Mouse (Mus musculus): ENCODE data around the gene Tmem41b.
"Not testable (repeated sequence)": the region's sequence is repeated elsewhere in the genome, so short reads cannot be mapped to it uniquely, and the experiment has no call there.

The Tmem41b gene

GRCm38 (mm10) chr7:109986775-109987174, at the start of gene Tmem41b:
Gene Tmem41b (minus strand): TSS chr7:109986929.
- not testable (repeated sequence) for DNase-seq (ENCODE audit: low spot score in 2 of 2)

DNA sequence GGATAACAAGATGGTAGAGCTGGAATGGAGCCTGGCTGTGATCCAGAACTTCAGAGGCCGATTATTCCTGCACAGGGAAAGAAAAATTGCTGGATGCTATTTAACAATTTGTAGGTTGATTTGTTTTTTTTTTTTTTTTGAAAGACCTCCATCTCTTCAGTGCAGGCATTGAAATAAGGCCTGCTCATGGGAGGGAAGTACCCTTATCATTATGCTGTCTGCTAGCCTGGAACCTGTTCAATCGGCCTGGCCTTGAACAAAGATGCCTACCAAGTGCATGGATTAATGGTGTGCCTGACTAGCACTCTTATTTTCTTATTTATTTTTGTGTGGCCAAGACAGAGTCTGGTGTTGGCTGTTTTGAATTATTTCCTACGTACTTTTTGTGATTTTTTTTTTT, 43.6 kb upstream of the Tmem41b start:
- no peak for DNase-seq (ENCODE audit: low spot score in 2 of 2)

- DNase-seq (ENCODE audit: low spot score in 2 of 2) = no peak
Observed at GRCm38 (mm10) chr7:110028826-110029225, 42.1 kb upstream of the Tmem41b start.

- no peak for DNase-seq (ENCODE audit: low spot score in 2 of 2)
Observed at GRCm38 (mm10) chr7:110026594-110026993, 39.9 kb upstream of the Tmem41b start.

DNA sequence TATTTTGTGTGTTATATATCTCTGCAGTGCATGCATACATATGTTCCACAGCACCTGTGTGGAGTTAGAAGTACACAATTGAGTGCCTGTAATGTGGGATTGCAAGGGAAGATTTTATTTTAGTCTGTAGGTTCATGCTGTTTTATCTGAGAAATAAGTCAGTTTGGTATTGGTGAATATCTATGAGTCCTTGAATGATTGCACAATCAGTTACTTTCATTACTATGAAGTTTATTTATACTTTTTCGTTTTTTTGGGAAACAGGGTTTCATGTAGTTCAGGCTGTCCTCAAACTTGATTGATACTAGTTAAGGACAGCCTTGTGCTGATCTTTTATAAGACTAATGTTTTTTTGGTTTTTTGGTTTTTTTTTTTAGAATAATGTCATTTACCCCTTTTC, 36.8 kb upstream of the Tmem41b start:
- DNase-seq (ENCODE audit: low spot score in 2 of 2) = no peak

DNA sequence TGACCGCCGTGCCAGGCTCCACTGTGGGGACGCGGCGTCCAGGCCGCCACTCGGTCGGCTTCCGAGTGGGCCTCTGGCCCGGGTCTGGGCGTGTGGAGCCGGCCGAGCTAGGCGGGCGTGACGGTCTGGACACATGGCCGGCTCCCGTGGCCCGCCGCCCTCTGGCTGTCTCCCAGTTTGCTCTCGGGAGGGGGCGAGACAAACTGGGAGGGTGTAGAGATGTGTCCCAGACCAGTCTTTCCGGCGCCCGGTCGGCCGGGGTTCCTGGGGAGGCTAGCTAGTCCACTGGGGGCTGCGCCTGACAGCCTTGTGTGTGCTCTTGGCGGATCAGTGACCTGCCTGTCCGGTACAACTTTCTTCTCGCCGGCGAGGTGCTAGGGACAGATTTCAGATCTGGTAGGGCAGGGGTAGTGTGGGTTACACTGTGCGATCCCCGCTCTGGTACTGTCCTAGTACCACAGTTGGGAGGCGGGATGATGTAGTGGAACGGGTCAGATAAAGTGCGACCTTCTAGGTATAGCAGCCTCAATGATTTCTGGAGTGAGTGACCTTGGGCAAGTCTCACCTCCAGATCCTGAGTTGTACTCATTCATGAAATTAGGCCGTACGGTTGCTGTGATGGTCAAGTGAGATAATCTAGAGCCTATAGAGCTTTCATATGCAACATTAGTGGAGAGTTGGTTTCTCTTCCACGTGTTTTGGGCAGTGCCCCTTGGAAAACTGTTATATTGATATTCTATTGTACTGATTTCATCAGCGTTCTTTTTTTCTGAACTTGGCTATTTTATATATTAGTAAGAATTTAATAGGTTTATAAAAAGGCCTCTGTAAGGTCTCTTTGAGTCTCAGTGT, 32.1 kb upstream of the Tmem41b start:
- DNase-seq (ENCODE audit: low spot score in 2 of 2) = peak; percentile 45 to 58

DNA sequence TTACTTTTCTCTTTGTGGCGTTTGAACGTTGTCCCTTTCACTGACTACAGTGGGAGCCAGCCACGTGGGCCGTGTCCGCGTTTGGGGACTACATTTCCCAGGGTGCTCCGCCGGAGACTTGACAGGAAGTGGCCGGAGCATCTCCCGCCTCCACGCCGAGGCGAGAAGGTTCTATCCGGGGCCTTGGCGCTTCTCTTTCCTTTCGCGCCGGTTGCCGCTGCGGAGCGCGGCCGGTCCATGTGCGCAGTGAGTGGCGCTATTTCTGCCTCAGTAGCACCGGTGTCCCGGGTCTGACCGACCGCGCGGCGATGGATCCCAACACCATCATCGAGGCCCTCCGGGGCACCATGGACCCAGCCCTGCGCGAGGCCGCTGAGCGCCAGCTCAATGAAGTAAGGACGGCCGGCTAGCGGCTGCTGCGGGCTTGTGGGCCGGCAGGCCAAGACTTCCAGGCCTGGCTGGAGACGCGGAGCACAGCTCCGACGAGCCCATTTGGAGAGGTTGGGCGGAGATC, 31.4 kb upstream of the Tmem41b start, which contains the start of gene Ipo7:
Gene Ipo7 (plus strand): TSS at position 158 of the 514 bp plus-strand sequence.
- DNase-seq (ENCODE audit: low spot score in 2 of 2) = peak; percentile 88 to 91

GRCm38 (mm10) chr7:110014272-110014671, 27.5 kb upstream of the Tmem41b start:
- no peak for DNase-seq (ENCODE audit: low spot score in 2 of 2)

GRCm38 (mm10) chr7:110011417-110011816, 24.7 kb upstream of the Tmem41b start:
- DNase-seq (ENCODE audit: low spot score in 2 of 2) = no peak

GRCm38 (mm10) chr7:110009084-110009483, 22.4 kb upstream of the Tmem41b start:
- no peak for DNase-seq (ENCODE audit: low spot score in 2 of 2)

- DNase-seq (ENCODE audit: low spot score in 2 of 2) = no peak
Observed at GRCm38 (mm10) chr7:110008513-110008912, 21.8 kb upstream of the Tmem41b start.

GRCm38 (mm10) chr7:110006471-110007195, 19.9 kb upstream of the Tmem41b start:
- no peak for DNase-seq (ENCODE audit: low spot score in 2 of 2)

DNA sequence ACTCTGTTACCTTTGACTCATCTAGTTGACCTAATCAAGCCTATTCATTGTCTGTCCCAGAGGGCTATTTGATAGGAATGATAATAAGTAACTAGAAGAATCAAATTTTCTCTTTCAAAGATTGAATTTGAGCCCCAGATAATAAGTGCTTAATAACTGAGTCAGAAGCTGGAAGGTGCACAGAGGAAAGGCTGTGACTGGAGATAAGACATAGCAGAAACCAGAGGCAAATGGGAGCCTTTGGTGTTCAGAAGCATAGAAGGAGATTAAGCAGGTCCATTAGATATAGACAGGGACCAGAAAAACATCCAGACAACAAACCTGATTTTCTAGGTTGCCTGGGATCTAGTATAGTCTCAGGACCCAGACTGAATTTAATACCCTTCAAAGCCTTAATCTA, 19.2 kb upstream of the Tmem41b start:
- DNase-seq (ENCODE audit: low spot score in 2 of 2) = no peak

- peak; percentile 24 to 30 for DNase-seq (ENCODE audit: low spot score in 2 of 2)
Observed at GRCm38 (mm10) chr7:110002968-110003367, 16.2 kb upstream of the Tmem41b start.

DNA sequence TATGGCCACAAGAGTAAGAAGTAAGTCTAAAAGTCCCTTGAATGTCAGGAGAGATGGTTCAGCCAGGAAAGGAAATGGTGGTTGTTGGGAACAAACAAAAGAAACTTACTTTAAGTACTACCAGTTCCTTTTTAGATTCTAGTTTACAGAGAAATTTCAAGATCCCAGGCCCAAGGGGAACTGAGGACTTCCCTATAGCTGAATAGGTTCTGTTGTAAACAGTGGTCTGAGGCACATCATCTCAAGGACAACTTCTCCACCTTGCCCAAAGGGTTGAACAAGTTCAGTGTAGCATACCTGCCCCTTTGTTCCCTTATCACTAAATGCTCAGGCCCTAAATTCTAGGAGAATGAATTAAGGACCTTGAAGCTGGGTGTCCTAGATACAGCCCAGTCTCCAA, 15.4 kb upstream of the Tmem41b start:
- no peak for DNase-seq (ENCODE audit: low spot score in 2 of 2)

DNA sequence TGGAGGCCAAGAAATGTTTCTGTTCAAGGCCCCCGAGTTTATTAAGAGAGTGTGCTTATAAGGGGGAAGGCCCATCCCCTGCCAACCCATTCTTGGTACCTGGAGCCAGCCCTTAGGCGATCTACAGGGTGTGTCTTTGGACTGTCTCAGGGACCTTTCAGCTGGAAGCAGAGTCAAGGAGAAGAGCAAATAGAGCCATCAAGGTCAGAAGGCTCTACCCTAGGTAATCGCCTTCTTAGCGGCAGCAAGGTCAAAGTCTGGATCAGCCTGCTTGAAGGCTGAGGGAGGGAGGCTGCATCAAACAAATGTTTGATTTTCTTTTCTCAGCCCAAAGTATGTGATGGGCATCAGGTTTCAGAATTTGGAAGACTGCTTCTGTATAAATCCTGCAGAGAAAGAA, 11.7 kb upstream of the Tmem41b start:
- DNase-seq (ENCODE audit: low spot score in 2 of 2) = no peak

DNA sequence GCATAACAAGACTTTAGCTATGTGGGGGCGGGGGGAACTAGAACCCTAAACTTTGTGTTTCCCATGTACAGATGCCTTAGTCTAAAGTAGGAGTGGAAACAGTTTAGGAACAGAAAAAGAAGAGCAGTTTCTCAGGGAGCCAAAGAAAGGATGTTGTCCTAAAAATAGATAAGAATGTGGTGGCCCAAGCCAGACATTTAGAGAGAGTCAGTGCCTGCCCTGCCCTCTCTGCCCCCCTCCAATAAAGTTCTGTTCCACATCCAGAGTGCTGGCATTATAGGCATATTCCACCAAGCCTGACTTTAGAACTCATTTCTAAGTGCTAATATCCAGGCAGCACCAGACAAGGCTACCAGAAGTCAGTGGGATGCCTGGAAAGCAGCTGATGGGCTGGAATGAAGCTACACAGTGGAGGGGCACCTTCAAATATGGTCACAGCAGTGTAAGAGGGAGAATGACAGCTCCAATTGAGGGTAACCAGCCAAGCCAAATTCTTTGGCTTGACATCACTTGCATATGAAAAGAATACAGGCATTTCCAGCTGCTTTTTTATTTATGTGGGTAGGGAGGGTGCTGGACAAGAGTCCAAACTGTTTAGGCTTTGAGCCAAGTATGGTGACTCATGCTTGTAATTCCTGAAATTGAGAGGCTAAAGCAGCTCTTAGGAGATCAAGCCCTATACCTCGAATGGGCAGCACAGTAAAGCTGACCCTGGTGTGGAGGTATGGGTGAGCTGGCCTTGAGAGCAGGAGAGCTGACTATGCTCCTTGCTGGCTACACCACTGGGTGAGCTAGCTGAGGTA, 6.6 kb upstream of the Tmem41b start:
- DNase-seq (ENCODE audit: low spot score in 2 of 2) = peak; percentile 33 to 59

DNA sequence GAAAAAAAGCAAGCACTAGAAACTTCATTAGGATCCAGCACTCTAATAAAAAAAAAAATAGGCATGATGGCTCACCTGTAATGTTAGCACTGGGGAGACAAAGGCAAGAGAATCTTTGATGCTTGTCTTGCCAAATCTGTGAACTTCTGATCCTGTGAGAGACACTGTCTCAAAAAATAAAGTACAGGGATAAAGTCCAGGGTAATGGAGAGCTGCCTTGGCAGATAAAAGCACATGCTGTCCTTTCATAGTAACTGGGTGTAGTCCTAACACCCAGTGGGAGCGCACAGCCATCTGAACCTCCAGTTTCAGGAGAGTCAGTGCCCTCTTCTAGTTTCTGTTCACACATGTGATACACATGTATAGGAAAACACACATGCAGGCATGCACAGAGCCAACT, 4.6 kb upstream of the Tmem41b start:
- no peak for DNase-seq (ENCODE audit: low spot score in 2 of 2)

GRCm38 (mm10) chr7:109986133-109986669, 528 bp downstream of the Tmem41b start:
- peak; percentile 99 for DNase-seq (ENCODE audit: low spot score in 2 of 2)

- DNase-seq (ENCODE audit: low spot score in 2 of 2) = no peak
Observed at GRCm38 (mm10) chr7:109985661-109986132, 1.0 kb downstream of the Tmem41b start.

DNA sequence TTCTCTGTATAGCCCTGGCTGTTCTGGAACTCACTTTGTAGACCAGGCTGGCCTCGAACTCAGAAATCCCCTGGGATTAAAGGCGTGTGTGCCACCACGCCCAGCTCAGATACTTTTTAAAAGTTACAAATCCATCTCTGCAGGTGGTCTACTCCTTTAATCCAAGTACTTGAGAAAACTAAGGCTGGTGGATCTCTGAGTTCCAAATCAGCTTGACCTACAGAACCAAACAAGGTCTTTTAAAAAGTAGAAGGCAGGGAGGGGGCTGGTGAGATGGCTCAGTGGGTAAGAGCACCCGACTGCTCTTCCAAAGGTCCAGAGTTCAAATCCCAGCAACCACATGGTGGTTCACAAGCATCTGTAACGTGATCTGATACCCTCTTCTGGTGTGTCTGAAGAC, 2.1 kb downstream of the Tmem41b start:
- DNase-seq (ENCODE audit: low spot score in 2 of 2) = not testable (repeated sequence)

Data from urinary bladder, adult 18-20 months (tissue).